Mouse (Mus musculus) CD4-positive helper T cell, adult 2 months (primary cell): Measurements from ENCODE around the gene Fancc.
"Not testable (repeated sequence)": the region's sequence is repeated elsewhere in the genome, so short reads cannot be mapped to it uniquely, and the experiment has no call there.

Experiments used
- DNase-seq: peaks from one replicate; pipeline ENCODE4 v3.0.0-alpha.2; 2012; ENCODE audit warnings: low read depth, missing footprints, low spot score

The Fancc gene

GRCm38 (mm10) chr13:63317681-63318104, 179.4 kb downstream of the Fancc start:
- no peak for DNase-seq

GRCm38 (mm10) chr13:63316407-63316806, 180.7 kb downstream of the Fancc start:
- no peak for DNase-seq

- no peak for DNase-seq
Observed at GRCm38 (mm10) chr13:63315777-63316176, 181.3 kb downstream of the Fancc start.

GRCm38 (mm10) chr13:63315111-63315510, 182.0 kb downstream of the Fancc start:
- DNase-seq: not testable (repeated sequence)

GRCm38 (mm10) chr13:63314608-63314920, 182.5 kb downstream of the Fancc start:
- no peak for DNase-seq

GRCm38 (mm10) chr13:63313748-63314607, 183.1 kb downstream of the Fancc start:
- peak; percentile 16 for DNase-seq

GRCm38 (mm10) chr13:63313247-63313646, 183.8 kb downstream of the Fancc start:
- no peak for DNase-seq

GRCm38 (mm10) chr13:63311156-63311555, 185.9 kb downstream of the Fancc start:
- no peak for DNase-seq

- DNase-seq: no peak
Observed at GRCm38 (mm10) chr13:63309563-63309962, 187.5 kb downstream of the Fancc start.

GRCm38 (mm10) chr13:63306768-63307167, 190.3 kb downstream of the Fancc start:
- DNase-seq: no peak

- no peak for DNase-seq
Observed at GRCm38 (mm10) chr13:63305160-63306011, 191.7 kb downstream of the Fancc start.

- DNase-seq: no peak
Observed at GRCm38 (mm10) chr13:63304799-63305159, 192.3 kb downstream of the Fancc start.

- no peak for DNase-seq
Observed at GRCm38 (mm10) chr13:63304124-63304792, 192.8 kb downstream of the Fancc start.

- DNase-seq: no peak
Observed at GRCm38 (mm10) chr13:63302381-63302780, 194.7 kb downstream of the Fancc start.

- DNase-seq: no peak
Observed at GRCm38 (mm10) chr13:63301764-63302209, 195.3 kb downstream of the Fancc start.

- no peak for DNase-seq
Observed at GRCm38 (mm10) chr13:63300929-63301328, 196.1 kb downstream of the Fancc start.

GRCm38 (mm10) chr13:63298931-63299330, 198.1 kb downstream of the Fancc start:
- no peak for DNase-seq

- DNase-seq: no peak
Observed at GRCm38 (mm10) chr13:63297933-63298332, 199.1 kb downstream of the Fancc start.

GRCm38 (mm10) chr13:63297003-63297402, 200.1 kb downstream of the Fancc start:
- DNase-seq: no peak

GRCm38 (mm10) chr13:63296300-63296699, 200.8 kb downstream of the Fancc start:
- no peak for DNase-seq

- DNase-seq: no peak
Observed at GRCm38 (mm10) chr13:63294359-63295193, 202.5 kb downstream of the Fancc start.
